Mouse (Mus musculus) brain, embryonic 14.5 days (tissue): Measurements from ENCODE around the gene Arxes1. TPM values are rescaled to one million over a fixed set of nuclear protein-coding genes. Genes with fewer than 3 reads are reported as not detected.

Experiments used
- DNase-seq: peaks from one replicate; pipeline ENCODE4 v3.0.0-alpha.2; 2011; ENCODE audit warnings: low read depth
- CTCF ChIP-seq: fragments of 200-500 bp; IDR thresholded peaks from 2 replicates; pipeline ENCODE4 v1.5.1; 2012; ENCODE audit warnings: inconsistent platforms, mild to moderate bottlenecking, moderate library complexity, borderline replicate concordance; ENCODE audit not compliant: insufficient read depth, insufficient read length; ENCODE audit errors: extremely low read depth
- polyA plus RNA-seq: library from polyadenylated mRNA; depleted of rRNA; stranded (reverse); fragments of >200 nt; gene quantifications from 2 replicates; pipeline ENCODE4 v1.2.3, GENCODE M21; 2012; rRNA removed

Gene Arxes1
- polyA plus RNA-seq, 1 experiment = 43.7 TPM

- peak; percentile 48; the same call in 1 of the 2 replicates for TF ChIP-seq CTCF
- peak; percentile 79 for DNase-seq
Measured at GRCm38 (mm10) chrX:136067201-136067991, 34.2 kb downstream of the Arxes1 start.

- peak; percentile 64 for DNase-seq
Measured at GRCm38 (mm10) chrX:136068020-136068419, 34.9 kb downstream of the Arxes1 start, which contains the start of gene Bex2. TSS of gene Bex2 (minus strand) at chrX:136068236.

Other genes starting within 250 kb of the Arxes1 start
- gene Bhlhb9, start 235.8 kb upstream of the Arxes1 start, polyA plus RNA-seq = 51.1 and 59.9 TPM in 2 replicates
- gene Gprasp2, start 194.3 kb upstream of the Arxes1 start, polyA plus RNA-seq = 133 and 134 TPM in 2 replicates
- gene Arxes2, start 39.5 kb upstream of the Arxes1 start, polyA plus RNA-seq = 130 and 147 TPM in 2 replicates
- gene Bex2, start 34.9 kb downstream of the Arxes1 start, polyA plus RNA-seq = 294 and 337 TPM in 2 replicates
- gene Nxf3, start 51.9 kb downstream of the Arxes1 start, polyA plus RNA-seq = 0.07 and 0.09 TPM in 2 replicates
- gene Bex4, start 105.6 kb downstream of the Arxes1 start, polyA plus RNA-seq = 64.7 and 73.7 TPM in 2 replicates
- 76.5 and 80.0 TPM in 2 replicates for gene Tceal8, start 139.0 kb downstream of the Arxes1 start, polyA plus RNA-seq
- 17.9 and 34.9 TPM in 2 replicates for gene Tceal5, start 170.5 kb downstream of the Arxes1 start, polyA plus RNA-seq
- gene Tceal7, start 181.4 kb downstream of the Arxes1 start, polyA plus RNA-seq = 1.3 and 1.5 TPM in 2 replicates
- 157 and 187 TPM in 2 replicates for gene Bex1, start 182.1 kb downstream of the Arxes1 start, polyA plus RNA-seq
- gene Tceal9, start 211.7 kb downstream of the Arxes1 start, polyA plus RNA-seq = 194 and 222 TPM in 2 replicates
- gene Bex3, start 236.9 kb downstream of the Arxes1 start, polyA plus RNA-seq = 619 and 631 TPM in 2 replicates